Mouse (Mus musculus): Measurements from ENCODE around the gene Cpeb4. TPM values are rescaled to one million over a fixed set of nuclear protein-coding genes. Genes with fewer than 3 reads are reported as not detected.
"Not testable (repeated sequence)": the region's sequence is repeated elsewhere in the genome, so short reads cannot be mapped to it uniquely, and the experiment has no call there.

Cpeb4 gene
- polyA plus RNA-seq, 1 experiment from 2014 or later = 34.5 TPM

GRCm38 (mm10) chr11:31963993-31964392, 92.0 kb downstream of the Cpeb4 start:
- Histone ChIP-seq H3K4me3 (replicated peaks; ENCODE audit: low read depth, low read length) (no peak overlapping the region), H3K4me1 (ENCODE audit: control insufficient read depth, insufficient read depth, low read length) (no peaks in the 10 kb centered on the region), H3K4me2 (ENCODE audit: low read length) (no peak overlapping the region), H3K36me3 (ENCODE audit: control insufficient read depth, insufficient read depth, low read length) (no peaks in the 10 kb centered on the region), H3K9ac (replicated peaks; ENCODE audit: low read length) (no peak overlapping the region), H3K27ac (replicated peaks; ENCODE audit: low read depth, low read length) (no peak overlapping the region), H3K27me3 (ENCODE audit: control insufficient read depth, insufficient read depth, low read length) (no peaks in the 10 kb centered on the region), H3K9me3 (ENCODE audit: control insufficient read depth, low read length) (no peaks in the 10 kb centered on the region)
- 100% methylated on average over 1 of the region's 1 CpGs for WGBS
- ATAC-seq (ENCODE audit: low FRiP score, low TSS enrichment) = no peak
- no peak for DNase-seq

DNA sequence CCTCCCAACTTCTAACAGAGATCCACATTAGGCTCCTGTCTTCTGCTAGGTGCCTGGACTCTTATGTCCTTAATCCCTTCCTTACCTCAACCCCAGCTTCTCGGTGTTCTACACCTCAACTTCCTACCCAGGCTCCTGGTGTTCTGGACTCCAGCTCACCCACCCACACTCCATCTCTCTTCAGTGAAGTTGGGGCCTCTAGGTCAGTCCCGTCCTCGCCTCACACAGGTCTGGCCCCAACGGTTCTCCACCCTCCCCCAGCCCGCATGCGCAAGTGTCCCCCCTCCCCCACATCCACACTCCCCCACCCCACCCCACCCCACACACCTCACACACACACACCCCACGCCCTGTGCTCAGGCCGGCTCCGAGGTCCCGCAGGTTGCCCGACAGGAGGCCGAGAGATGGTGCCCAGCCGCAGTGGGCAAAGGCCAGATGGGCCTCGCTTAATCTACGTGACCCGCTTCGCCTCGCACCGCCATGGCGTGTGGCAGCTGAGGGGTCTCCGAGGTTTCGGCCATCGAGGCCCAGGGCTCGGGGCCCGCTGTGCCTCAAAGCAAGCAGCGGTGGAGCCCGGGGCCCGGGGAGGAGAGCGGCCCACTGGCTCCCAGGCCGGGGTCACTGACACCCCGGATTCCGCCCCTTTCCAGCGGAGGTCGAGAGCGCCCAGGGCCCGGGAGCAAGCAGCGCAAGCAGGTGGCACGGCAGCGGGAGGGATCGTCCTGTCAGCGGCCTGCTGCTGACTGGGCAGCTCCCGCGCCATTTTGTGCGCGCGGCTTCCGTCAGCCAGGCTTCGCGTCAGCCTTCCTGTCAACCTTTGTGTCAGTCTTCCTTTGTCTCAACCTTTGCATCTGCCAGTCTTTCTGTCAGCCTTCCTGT, 93.5 kb downstream of the Cpeb4 start, which contains the start of gene 4930524B15Rik:
Gene 4930524B15Rik (plus strand): TSS at position 337 of the 879 bp plus-strand sequence.
- ATAC-seq (ENCODE audit: low FRiP score, low TSS enrichment) (peak; percentile 40), DNase-seq (peak; percentile 63)
- H3K4me2 ChIP-seq (ENCODE audit: low read length) = peak within 1 kb of the TSS; percentile 50
- no peaks in the 10 kb centered on the region for H3K27me3 ChIP-seq (ENCODE audit: control insufficient read depth, insufficient read depth, low read length)
- H3K4me3 ChIP-seq (replicated peaks; ENCODE audit: low read depth, low read length) = peak within 1 kb of the TSS; percentile 26
- H3K36me3 ChIP-seq (ENCODE audit: control insufficient read depth, insufficient read depth, low read length) = no peaks in the 10 kb centered on the region
- peak within 1 kb of the TSS; percentile 46; the same call in 1 of the 2 replicates for H3K9ac ChIP-seq (replicated peaks; ENCODE audit: low read length)
- no peak within 1 kb of the TSS for H3K27ac ChIP-seq (replicated peaks; ENCODE audit: low read depth, low read length)
- WGBS = 44% methylated on average over 49 of the region's 49 CpGs
- no peaks in the 10 kb centered on the region for H3K4me1 ChIP-seq (ENCODE audit: control insufficient read depth, insufficient read depth, low read length)
- no peaks in the 10 kb centered on the region for H3K9me3 ChIP-seq (ENCODE audit: control insufficient read depth, low read length)

GRCm38 (mm10) chr11:31974132-31974531, 102.1 kb downstream of the Cpeb4 start:
- WGBS = 87% methylated on average over 4 of the region's 4 CpGs
- H3K4me2 ChIP-seq (ENCODE audit: low read length) = no peak overlapping the region
- no peaks in the 10 kb centered on the region for H3K27me3 ChIP-seq (ENCODE audit: control insufficient read depth, insufficient read depth, low read length)
- DNase-seq (no peak), ATAC-seq (ENCODE audit: low FRiP score, low TSS enrichment) (no peak)
- no peak overlapping the region for H3K4me3 ChIP-seq (replicated peaks; ENCODE audit: low read depth, low read length)
- no peaks in the 10 kb centered on the region for H3K36me3 ChIP-seq (ENCODE audit: control insufficient read depth, insufficient read depth, low read length)
- no peaks in the 10 kb centered on the region for H3K4me1 ChIP-seq (ENCODE audit: control insufficient read depth, insufficient read depth, low read length)
- H3K27ac ChIP-seq (replicated peaks; ENCODE audit: low read depth, low read length) = no peak overlapping the region
- H3K9me3 ChIP-seq (ENCODE audit: control insufficient read depth, low read length) = no peaks in the 10 kb centered on the region
- no peak overlapping the region for H3K9ac ChIP-seq (replicated peaks; ENCODE audit: low read length)

- H3K27me3 ChIP-seq (ENCODE audit: control insufficient read depth, insufficient read depth, low read length) = no peaks in the 10 kb centered on the region
- H3K4me3 ChIP-seq (replicated peaks; ENCODE audit: low read depth, low read length) = no peak overlapping the region
- H3K36me3 ChIP-seq (ENCODE audit: control insufficient read depth, insufficient read depth, low read length) = no peaks in the 10 kb centered on the region
- H3K9me3 ChIP-seq (ENCODE audit: control insufficient read depth, low read length) = no peaks in the 10 kb centered on the region; the same call in 1 of the 2 replicates
- no peak for ATAC-seq (ENCODE audit: low FRiP score, low TSS enrichment)
- H3K4me2 ChIP-seq (ENCODE audit: low read length) = no peak overlapping the region
- DNase-seq = no peak
- H3K9ac ChIP-seq (replicated peaks; ENCODE audit: low read length) = no peak overlapping the region
- WGBS = 69% methylated on average over 8 of the region's 8 CpGs
- no peaks in the 10 kb centered on the region for H3K4me1 ChIP-seq (ENCODE audit: control insufficient read depth, insufficient read depth, low read length)
- H3K27ac ChIP-seq (replicated peaks; ENCODE audit: low read depth, low read length) = no peak overlapping the region
These were observed 102.8 kb downstream of the Cpeb4 start for GRCm38 (mm10) chr11:31974826-31975225.

- no peaks in the 10 kb centered on the region for H3K27me3 ChIP-seq (ENCODE audit: control insufficient read depth, insufficient read depth, low read length)
- WGBS = 86% methylated on average over 5 of the region's 5 CpGs
- no peak for DNase-seq
- no peaks in the 10 kb centered on the region; the same call in 1 of the 2 replicates for H3K9me3 ChIP-seq (ENCODE audit: control insufficient read depth, low read length)
- no peak overlapping the region for H3K4me2 ChIP-seq (ENCODE audit: low read length)
- ATAC-seq (ENCODE audit: low FRiP score, low TSS enrichment) = no peak
- H3K4me1 ChIP-seq (ENCODE audit: control insufficient read depth, insufficient read depth, low read length) = no peaks in the 10 kb centered on the region
- no peak overlapping the region for H3K9ac ChIP-seq (replicated peaks; ENCODE audit: low read length)
- no peak overlapping the region for H3K4me3 ChIP-seq (replicated peaks; ENCODE audit: low read depth, low read length)
- no peaks in the 10 kb centered on the region for H3K36me3 ChIP-seq (ENCODE audit: control insufficient read depth, insufficient read depth, low read length)
- no peak overlapping the region for H3K27ac ChIP-seq (replicated peaks; ENCODE audit: low read depth, low read length)
These were observed 103.7 kb downstream of the Cpeb4 start for GRCm38 (mm10) chr11:31975678-31976077.

- WGBS = 84% methylated on average over 5 of the region's 5 CpGs
- H3K9ac ChIP-seq (replicated peaks; ENCODE audit: low read length) = no peak overlapping the region
- DNase-seq = no peak
- H3K27me3 ChIP-seq (ENCODE audit: control insufficient read depth, insufficient read depth, low read length) = no peaks in the 10 kb centered on the region
- H3K36me3 ChIP-seq (ENCODE audit: control insufficient read depth, insufficient read depth, low read length) = no peaks in the 10 kb centered on the region
- H3K4me1 ChIP-seq (ENCODE audit: control insufficient read depth, insufficient read depth, low read length) = no peaks in the 10 kb centered on the region
- no peak for ATAC-seq (ENCODE audit: low FRiP score, low TSS enrichment)
- H3K4me3 ChIP-seq (replicated peaks; ENCODE audit: low read depth, low read length) = no peak overlapping the region
- no peak overlapping the region for H3K27ac ChIP-seq (replicated peaks; ENCODE audit: low read depth, low read length)
- H3K4me2 ChIP-seq (ENCODE audit: low read length) = no peak overlapping the region
- no peaks in the 10 kb centered on the region; the same call in 1 of the 2 replicates for H3K9me3 ChIP-seq (ENCODE audit: control insufficient read depth, low read length)
These were observed 104.1 kb downstream of the Cpeb4 start for GRCm38 (mm10) chr11:31976137-31976536.

DNA sequence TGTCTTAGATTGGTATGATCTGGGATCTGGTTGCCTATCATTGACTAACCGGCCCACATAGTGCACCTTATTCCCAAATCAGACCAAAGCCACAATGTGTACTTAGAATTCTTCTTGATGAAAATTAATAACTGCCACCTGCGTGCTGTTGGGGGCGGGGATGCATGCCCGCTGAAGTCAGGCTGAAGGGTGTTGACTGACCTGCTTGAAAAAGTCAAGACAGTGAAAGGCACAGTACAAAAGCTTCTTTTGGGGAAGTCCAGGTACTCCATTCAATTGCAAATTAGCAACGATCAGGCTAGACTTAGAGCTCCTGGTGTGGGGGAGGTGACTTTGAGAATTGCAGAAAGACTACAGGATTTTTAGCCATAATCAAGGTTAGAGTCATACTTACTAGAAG, 108.1 kb downstream of the Cpeb4 start:
- H3K27ac ChIP-seq (replicated peaks; ENCODE audit: low read depth, low read length); H3K9me3 ChIP-seq (ENCODE audit: control insufficient read depth, low read length); H3K4me1 ChIP-seq (ENCODE audit: control insufficient read depth, insufficient read depth, low read length); ATAC-seq (ENCODE audit: low FRiP score, low TSS enrichment); H3K27me3 ChIP-seq (ENCODE audit: control insufficient read depth, insufficient read depth, low read length); H3K4me3 ChIP-seq (replicated peaks; ENCODE audit: low read depth, low read length); H3K36me3 ChIP-seq (ENCODE audit: control insufficient read depth, insufficient read depth, low read length); H3K4me2 ChIP-seq (ENCODE audit: low read length); H3K9ac ChIP-seq (replicated peaks; ENCODE audit: low read length); DNase-seq: not testable (repeated sequence)
- 87% methylated on average over 5 of the region's 5 CpGs for WGBS

- H3K36me3 ChIP-seq (ENCODE audit: control insufficient read depth, insufficient read depth, low read length) = no peaks in the 10 kb centered on the region
- ATAC-seq (ENCODE audit: low FRiP score, low TSS enrichment) (no peak), DNase-seq (no peak)
- no peaks in the 10 kb centered on the region for H3K27me3 ChIP-seq (ENCODE audit: control insufficient read depth, insufficient read depth, low read length)
- no peak overlapping the region for H3K4me3 ChIP-seq (replicated peaks; ENCODE audit: low read depth, low read length)
- no peak overlapping the region for H3K4me2 ChIP-seq (ENCODE audit: low read length)
- H3K9me3 ChIP-seq (ENCODE audit: control insufficient read depth, low read length) = no peaks in the 10 kb centered on the region; the same call in 1 of the 2 replicates
- H3K4me1 ChIP-seq (ENCODE audit: control insufficient read depth, insufficient read depth, low read length) = no peaks in the 10 kb centered on the region
- no peak overlapping the region for H3K9ac ChIP-seq (replicated peaks; ENCODE audit: low read length)
- 87% methylated on average over 7 of the region's 7 CpGs for WGBS
- no peak overlapping the region for H3K27ac ChIP-seq (replicated peaks; ENCODE audit: low read depth, low read length)
These were observed 109.8 kb downstream of the Cpeb4 start for GRCm38 (mm10) chr11:31981830-31982229.
